Mouse (Mus musculus) liver, embryonic 14.5 days (tissue): ENCODE data around the gene Cacna1d. TPM values are rescaled to one million over a fixed set of nuclear protein-coding genes. Genes with fewer than 3 reads are reported as not detected.

Experiments
- ATAC-seq: fragments of 200-750 bp; cut with Nextera tagmentation; 2 replicates; pipeline ENCODE4 v1.8.0; 2017; ENCODE audit warnings: moderate number of reproducible peaks, mild to moderate bottlenecking, moderate library complexity; ENCODE audit not compliant: insufficient read depth
- DNase-seq, 3 experiments: peaks; one replicate each; pipeline ENCODE4 v3.0.0-alpha.2; 2012 to 2013; ENCODE audit warnings: low read depth in 3 of 3, low spot score in 3 of 3
- H3K27ac ChIP-seq: fragments of 300-500 bp; sonication (generic); 2 replicates; pipeline ENCODE4 v1.5.1; 2014; ENCODE audit warnings: moderate library complexity, mild to moderate bottlenecking, control low read depth, inconsistent platforms
- H3K27me3 ChIP-seq: fragments of 300-500 bp; sonication (generic); 2 replicates; pipeline ENCODE4 v1.6.1; 2014; ENCODE audit warnings: mild to moderate bottlenecking, low read length, moderate library complexity; ENCODE audit not compliant: control insufficient read depth, insufficient read depth
- H3K36me3 ChIP-seq: fragments of 300-500 bp; sonication (generic); replicated peaks from 2 replicates; pipeline ENCODE4 v1.6.1; 2014; ENCODE audit warnings: low read depth; ENCODE audit not compliant: control insufficient read depth, insufficient read depth
- H3K4me1 ChIP-seq, 2 experiments: fragments of 200-500 bp in 1 of 2; fragments of 300-500 bp in 1 of 2; sonication (generic) in 1 of 2; replicated peaks; 2 replicates each; pipeline ENCODE4 v1.6.1; 2012 to 2014; ENCODE audit warnings: antibody characterized with exemption in 1 of 2, inconsistent platforms in 1 of 2, low read length in 1 of 2; ENCODE audit not compliant: control insufficient read depth in 2 of 2, insufficient read depth in 2 of 2
- H3K4me2 ChIP-seq: fragments of 300-500 bp; sonication (generic); 2 replicates; pipeline ENCODE4 v1.6.1; 2014; ENCODE audit warnings: low read depth, mild to moderate bottlenecking, control low read depth, moderate library complexity
- H3K4me3 ChIP-seq, 2 experiments: fragments of 200-500 bp in 1 of 2; fragments of 300-500 bp in 1 of 2; sonication (generic) in 1 of 2; 2 replicates each; pipeline ENCODE4 v1.5.1; 2012 to 2014; ENCODE audit warnings: low read depth in 2 of 2, low read length in 2 of 2, mild to moderate bottlenecking in 2 of 2, control low read depth in 1 of 2, inconsistent platforms in 1 of 2, moderate library complexity in 1 of 2; ENCODE audit not compliant: insufficient read depth in 1 of 2
- H3K9ac ChIP-seq: fragments of 300-500 bp; sonication (generic); replicated peaks from 2 replicates; pipeline ENCODE4 v1.6.1; 2014; ENCODE audit warnings: mild to moderate bottlenecking, control low read depth, moderate library complexity
- H3K9me3 ChIP-seq: fragments of 300-500 bp; sonication (generic); 2 replicates; pipeline ENCODE4 v1.6.1; 2016; ENCODE audit warnings: low read length, mixed read lengths; ENCODE audit not compliant: control insufficient read depth
- CTCF ChIP-seq: IDR thresholded peaks from 2 replicates; pipeline ENCODE4 v1.5.1; 2016; ENCODE audit warnings: antibody characterized with exemption, low read depth, control low read depth
- EP300 ChIP-seq: IDR thresholded peaks from 2 replicates; pipeline ENCODE4 v1.6.1; 2016; ENCODE audit warnings: antibody characterized with exemption, low read depth
- whole genome bisulfite sequencing: fragments of 180-500 bp; shearing (Covaris S2); extraction: QIAGEN DNeasy Blood & Tissue Kit; methylation state at CpG from one replicate; pipeline ENCODE4 v1.1.7; 2014; ENCODE audit not compliant: insufficient replicate concordance; 5-methylcytosine and 5-hydroxymethylcytosine counted together
- polyA plus RNA-seq, 2 experiments: library from polyadenylated mRNA; depleted of rRNA in 1 of 2; stranded (reverse) in 1 of 2; unstranded in 1 of 2; fragments of >200 nt; fragmentation: Nextera tagmentation in 1 of 2; extraction: Ambion mirVana in 1 of 2; gene quantifications; 2 replicates each; pipeline versions ENCODE4 v1.2.1 to v1.2.3; 2012 to 2014

Cacna1d gene
- polyA plus RNA-seq, 2 experiments: 0.17 TPM

DNA sequence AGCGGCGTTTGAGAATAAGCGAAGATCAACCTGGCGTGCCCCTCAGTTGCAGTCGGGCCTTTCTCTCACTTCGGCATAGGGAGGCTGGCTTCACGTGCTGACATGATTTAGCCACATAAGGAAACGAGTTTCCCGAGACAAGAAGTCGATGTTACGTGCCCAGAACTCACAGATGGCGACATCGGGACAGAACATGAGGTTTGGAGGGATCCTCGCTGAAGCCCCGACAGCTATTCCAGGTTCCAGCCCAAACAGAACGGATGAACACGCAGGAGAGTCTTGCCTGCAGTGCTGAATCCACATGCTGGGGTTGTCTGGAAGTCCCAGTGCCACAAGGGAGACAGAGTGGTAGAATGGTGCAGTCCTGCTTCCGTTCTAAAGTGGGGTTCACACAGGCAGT, 452.8 kb downstream of the Cacna1d start:
- TF ChIP-seq CTCF (no peak), EP300 (no peak)

GRCm38 (mm10) chr14:30033405-30033804, 457.9 kb downstream of the Cacna1d start:
- DNase-seq (no peak), ATAC-seq (no peak)
- 45% methylated on average over 8 of the region's 8 CpGs for WGBS
- TF ChIP-seq EP300 (no peak), CTCF (no peak)
- no peaks in the 10 kb centered on the region for H3K9me3 ChIP-seq
- no peak overlapping the region for H3K4me2 ChIP-seq
- no peaks in the 10 kb centered on the region for H3K36me3 ChIP-seq
- no peak overlapping the region for H3K9ac ChIP-seq
- H3K27ac ChIP-seq: no peak overlapping the region
- H3K4me1 ChIP-seq: no peaks in the 10 kb centered on the region
- H3K27me3 ChIP-seq: no peaks in the 10 kb centered on the region
- H3K4me3 ChIP-seq: no peak overlapping the region

More for the DNA sequence above, 452.8 kb downstream of the Cacna1d start:
- no peaks in the 10 kb centered on the region for H3K27me3 ChIP-seq
- H3K9ac ChIP-seq: no peak overlapping the region
- H3K9me3 ChIP-seq: no peaks in the 10 kb centered on the region
- no peak overlapping the region for H3K4me2 ChIP-seq
- H3K27ac ChIP-seq: no peak overlapping the region
- no peaks in the 10 kb centered on the region for H3K4me1 ChIP-seq
- DNase-seq (no peak), ATAC-seq (no peak)
- H3K4me3 ChIP-seq: no peak overlapping the region
- 73% methylated on average over 18 of the region's 18 CpGs for WGBS
- no peaks in the 10 kb centered on the region for H3K36me3 ChIP-seq

DNA sequence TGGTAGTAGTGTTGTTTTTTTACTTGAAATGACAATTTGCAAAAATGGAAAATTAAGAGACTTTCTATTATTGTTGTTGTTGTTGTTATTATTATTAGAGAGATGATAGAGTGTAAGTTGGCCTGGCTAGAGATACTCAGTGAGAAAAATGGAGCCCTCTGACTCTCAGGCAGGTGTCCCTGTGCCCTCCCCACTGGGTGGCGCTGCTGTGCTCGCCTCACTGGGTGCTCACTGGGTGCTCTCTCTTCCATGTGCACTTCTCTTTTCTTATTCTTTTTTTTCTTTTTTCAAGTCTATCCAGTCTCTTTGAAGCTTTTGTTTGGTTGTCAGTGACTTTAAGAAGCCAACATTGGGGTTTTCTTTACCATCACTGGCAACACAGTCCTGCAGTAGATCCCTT, 463.9 kb downstream of the Cacna1d start:
- Histone ChIP-seq H3K27me3 (no peaks in the 10 kb centered on the region), H3K36me3 (no peaks in the 10 kb centered on the region), H3K27ac (no peak overlapping the region), H3K4me1 (no peaks in the 10 kb centered on the region), H3K9ac (no peak overlapping the region), H3K9me3 (no peaks in the 10 kb centered on the region), H3K4me3 (no peak overlapping the region), H3K4me2 (no peak overlapping the region)
- DNase-seq (no peak), ATAC-seq (no peak)
- TF ChIP-seq CTCF (peak; percentile 72), EP300 (no peak)
- WGBS: 26% methylated on average over 2 of the region's 2 CpGs

- no peaks in the 10 kb centered on the region for H3K27me3 ChIP-seq
- no peak for DNase-seq
- no peaks in the 10 kb centered on the region for H3K4me1 ChIP-seq
- no peaks in the 10 kb centered on the region for H3K9me3 ChIP-seq
- TF ChIP-seq CTCF: no peak
- no peak overlapping the region for H3K9ac ChIP-seq
- H3K36me3 ChIP-seq: no peaks in the 10 kb centered on the region
- no peak for ATAC-seq
- 7% methylated on average over 7 of the region's 7 CpGs for WGBS
- no peak overlapping the region for H3K4me2 ChIP-seq
- no peak overlapping the region for H3K4me3 ChIP-seq
- no peak overlapping the region for H3K27ac ChIP-seq
Measured at GRCm38 (mm10) chr14:30024387-30024786, 466.9 kb downstream of the Cacna1d start.

- no peak for TF ChIP-seq CTCF
- TF ChIP-seq EP300: no peak
- Histone ChIP-seq H3K27ac (no peak overlapping the region), H3K4me3 (no peak overlapping the region), H3K27me3 (no peaks in the 10 kb centered on the region; the same call in 1 of the 2 replicates), H3K4me1 (no peaks in the 10 kb centered on the region), H3K9me3 (no peaks in the 10 kb centered on the region), H3K36me3 (no peaks in the 10 kb centered on the region), H3K9ac (no peak overlapping the region), H3K4me2 (no peak overlapping the region)
- 54% methylated on average over 6 of the region's 6 CpGs for WGBS
- no peak for DNase-seq
- ATAC-seq: no peak
Measured at GRCm38 (mm10) chr14:30022471-30022870, 468.8 kb downstream of the Cacna1d start.
